Mouse (Mus musculus): ENCODE data around the gene 6030468B19Rik. TPM values are rescaled to one million over a fixed set of nuclear protein-coding genes. Genes with fewer than 3 reads are reported as not detected.

6030468B19Rik gene
- total RNA-seq, 2 experiments from 2014 or later = 0.34 to 0.46 TPM

DNA sequence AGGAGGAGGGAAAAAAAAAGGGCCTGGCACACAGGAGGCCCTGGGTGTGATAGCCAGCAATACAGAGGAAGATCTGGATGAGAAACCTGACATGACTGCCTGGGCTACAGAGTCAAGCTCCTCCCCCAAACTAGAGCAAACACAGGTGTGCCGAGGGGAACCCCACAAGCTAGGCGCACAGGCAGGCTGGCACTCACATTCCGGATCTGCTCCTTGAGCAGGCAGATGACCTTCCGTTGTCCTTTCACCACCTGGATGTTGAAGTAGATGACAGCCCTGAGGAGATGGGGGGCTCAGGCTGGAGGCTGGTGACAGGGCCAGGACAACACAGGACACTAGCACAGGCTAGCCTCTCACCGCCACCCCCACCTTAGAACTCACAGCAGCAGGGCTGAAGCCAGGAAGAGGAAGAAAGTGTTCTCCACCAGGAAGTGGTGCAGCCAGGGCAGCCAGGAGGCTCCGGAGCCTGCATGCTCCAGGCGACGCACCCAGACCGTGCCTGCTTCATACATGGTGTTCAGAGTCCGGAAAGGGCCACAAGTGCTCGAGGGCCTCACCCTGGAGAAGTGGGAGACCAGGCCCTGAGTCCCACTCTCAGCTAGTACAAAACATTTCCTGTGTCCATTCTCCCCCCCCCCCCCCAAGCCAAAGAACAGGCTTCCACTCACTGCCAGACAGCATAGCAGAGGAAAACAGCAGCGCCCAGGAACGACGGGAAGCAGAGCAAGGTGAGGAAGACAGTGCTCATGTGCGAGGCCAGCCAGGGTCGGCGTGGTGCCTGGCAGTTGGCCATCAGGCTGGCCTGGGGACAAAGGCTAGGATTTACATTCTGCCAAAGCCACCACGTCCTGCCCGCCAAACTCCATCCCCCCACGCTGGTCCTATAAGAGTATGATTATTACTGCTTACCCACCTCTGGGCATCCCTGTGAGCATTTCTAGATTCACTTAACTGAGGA is 28.5 kb upstream of the 6030468B19Rik start:
- no peak for TF ChIP-seq CTCF (conservative IDR thresholded peaks at IDR 0.05)
- Histone ChIP-seq H3K4me3 (no peak overlapping the region), H3K27ac (no peak overlapping the region)
- no peak for DNase-seq (ENCODE audit: low spot score in 2 of 2)

DNA sequence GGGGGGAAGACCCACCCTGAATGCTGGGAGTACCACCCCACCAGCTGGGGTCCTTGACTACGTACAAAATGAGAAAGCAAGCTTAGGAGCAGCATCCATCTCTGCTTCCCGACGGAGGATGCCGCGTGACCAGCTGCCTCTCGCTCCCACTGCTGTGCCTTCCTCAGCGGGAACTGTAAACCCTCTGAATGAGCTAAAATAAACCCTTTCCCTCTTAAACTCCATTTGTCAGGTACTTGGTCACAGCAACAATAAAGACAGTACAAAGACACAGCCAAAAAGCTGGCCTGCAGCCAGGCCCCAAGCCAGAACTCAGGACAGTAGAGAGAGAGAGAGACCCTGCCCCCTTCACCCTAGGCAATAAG is 27.8 kb upstream of the 6030468B19Rik start:
- no peak for DNase-seq (ENCODE audit: low spot score in 2 of 2)
- TF ChIP-seq CTCF (conservative IDR thresholded peaks at IDR 0.05) = no peak
- no peak overlapping the region for H3K27ac ChIP-seq
- H3K4me3 ChIP-seq = no peak overlapping the region

DNA sequence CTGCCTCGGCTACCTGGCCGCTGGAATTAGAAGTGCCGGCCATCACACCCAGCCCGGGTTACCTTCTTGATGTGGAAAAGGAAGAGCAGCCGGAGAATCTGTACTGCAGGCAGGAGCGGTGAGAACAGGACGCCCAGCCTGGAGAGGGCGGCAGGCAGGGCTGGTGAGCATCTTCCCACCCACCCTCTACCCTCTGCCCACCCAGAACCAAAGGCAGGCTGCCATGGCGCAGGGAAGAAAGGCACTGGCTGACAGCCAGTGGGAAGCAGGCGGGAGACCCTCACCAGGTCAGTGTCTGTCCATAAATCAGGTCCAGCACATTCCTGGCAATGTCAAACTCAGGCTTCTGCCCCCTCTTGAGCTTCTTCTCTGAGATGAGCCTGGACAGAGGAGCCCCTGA is 27.1 kb upstream of the 6030468B19Rik start:
- Histone ChIP-seq H3K4me3 (no peak overlapping the region), H3K27ac (no peak overlapping the region)
- TF ChIP-seq CTCF (conservative IDR thresholded peaks at IDR 0.05) = no peak
- DNase-seq (ENCODE audit: low spot score in 2 of 2) = no peak

DNA sequence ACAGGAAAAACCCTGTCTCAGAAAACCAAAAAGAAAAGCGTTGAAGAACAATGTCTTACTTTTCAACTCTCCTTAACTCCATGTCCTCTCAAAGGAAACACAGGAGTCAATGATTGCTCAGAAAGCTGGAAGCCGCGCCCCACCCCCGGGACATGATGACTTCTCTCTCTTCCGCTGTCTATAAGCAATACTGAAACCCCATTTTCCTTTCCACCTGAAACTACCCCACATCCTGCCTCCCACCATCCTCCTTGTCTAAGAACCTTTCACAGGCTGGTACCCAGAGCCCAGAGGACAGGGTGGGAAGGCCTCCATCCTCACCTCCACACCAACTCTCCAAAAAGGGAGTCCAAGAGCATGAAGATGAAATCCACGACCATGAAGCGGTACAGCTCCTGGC is 25.1 kb upstream of the 6030468B19Rik start:
- Histone ChIP-seq H3K27ac (no peak overlapping the region), H3K4me3 (no peak overlapping the region)
- TF ChIP-seq CTCF (conservative IDR thresholded peaks at IDR 0.05) = no peak
- no peak for DNase-seq (ENCODE audit: low spot score in 2 of 2)

DNA sequence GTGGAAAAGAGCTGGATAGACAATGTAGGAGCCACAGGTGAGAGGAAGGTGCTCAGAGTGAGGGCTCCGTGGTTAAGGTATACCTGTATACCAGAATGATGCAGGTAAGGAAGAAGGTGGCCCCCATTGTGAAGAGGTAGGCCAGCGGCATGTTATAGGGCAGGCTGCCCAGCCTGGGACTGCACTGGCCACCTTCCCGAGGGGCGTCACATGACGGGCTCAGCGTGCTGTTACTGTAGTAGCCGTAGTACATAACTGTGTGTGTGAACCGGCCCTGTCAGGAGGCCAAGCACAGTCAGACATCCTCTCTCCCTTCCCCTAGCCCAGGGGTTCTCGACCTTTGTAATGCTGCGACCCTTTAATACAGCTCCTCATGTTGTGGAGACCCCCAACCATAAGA is 22.5 kb upstream of the 6030468B19Rik start:
- no peak for TF ChIP-seq CTCF (conservative IDR thresholded peaks at IDR 0.05)

DNA sequence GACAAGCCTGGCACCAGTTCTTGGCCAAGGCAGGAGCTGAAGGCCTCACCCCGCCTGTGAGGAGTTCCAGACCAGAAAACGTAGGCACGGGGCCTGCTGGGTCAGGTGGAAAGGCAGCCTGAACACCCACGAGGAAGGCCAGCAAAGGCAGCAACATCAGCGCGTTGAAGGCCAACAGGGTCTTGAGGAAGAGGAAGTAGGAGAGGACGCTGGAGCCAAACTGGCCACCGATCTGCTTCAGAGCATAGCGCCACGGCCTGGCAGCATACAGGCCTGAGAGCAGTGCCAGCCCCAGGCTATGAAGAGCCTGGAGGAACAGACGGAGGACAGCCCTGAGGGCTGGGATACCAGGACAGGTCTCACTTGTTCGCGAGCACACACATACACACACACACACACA is 21.9 kb upstream of the 6030468B19Rik start:
- TF ChIP-seq CTCF (conservative IDR thresholded peaks at IDR 0.05) = 0 out of 2 replicates have a peak, but pooled peaks have one; percentile 6
- no peak overlapping the region for H3K4me3 ChIP-seq
- H3K27ac ChIP-seq = no peak overlapping the region
- DNase-seq (ENCODE audit: low spot score in 2 of 2) = no peak

More for the DNA sequence above, 22.5 kb upstream of the 6030468B19Rik start:
- no peak overlapping the region for H3K4me3 ChIP-seq
- H3K27ac ChIP-seq = no peak overlapping the region
- no peak for DNase-seq (ENCODE audit: low spot score in 2 of 2)

DNA sequence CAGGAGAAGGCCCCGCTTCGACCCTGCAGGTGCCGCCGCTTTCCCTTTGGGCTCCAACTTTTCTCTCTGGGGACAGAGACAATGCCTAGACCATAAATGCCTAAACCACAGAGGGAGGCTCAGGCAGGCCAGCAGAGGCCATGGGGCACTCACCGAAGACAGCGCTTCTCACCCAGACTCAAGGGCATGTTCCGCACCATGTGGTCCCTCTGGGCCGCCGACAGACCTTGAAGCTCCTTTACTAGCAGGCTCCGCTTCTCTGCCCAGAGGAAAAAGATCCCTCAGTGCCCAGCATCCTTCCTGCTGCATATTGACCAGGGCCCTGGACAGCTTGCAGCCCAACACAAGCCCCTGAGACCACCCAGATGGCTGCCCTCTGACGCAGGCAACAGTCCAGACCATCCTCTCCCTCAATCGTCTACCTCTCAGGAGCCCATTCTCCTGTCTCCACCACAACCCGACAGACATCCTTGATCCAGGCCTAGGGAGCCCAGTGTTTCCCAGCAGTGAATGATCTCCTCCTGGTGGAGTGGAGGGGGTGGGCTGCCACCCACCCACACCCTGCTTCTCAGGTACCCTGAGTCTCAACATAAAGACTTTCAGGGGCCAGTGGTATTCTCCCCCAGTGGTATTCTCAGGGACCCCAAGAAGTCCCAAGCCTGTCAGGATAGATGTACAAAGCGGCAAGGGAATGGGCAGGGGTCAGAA is 21.2 kb upstream of the 6030468B19Rik start:
- DNase-seq (ENCODE audit: low spot score in 2 of 2) = no peak
- no peak overlapping the region for H3K27ac ChIP-seq
- no peak for TF ChIP-seq CTCF (conservative IDR thresholded peaks at IDR 0.05)
- no peak overlapping the region for H3K4me3 ChIP-seq

DNA sequence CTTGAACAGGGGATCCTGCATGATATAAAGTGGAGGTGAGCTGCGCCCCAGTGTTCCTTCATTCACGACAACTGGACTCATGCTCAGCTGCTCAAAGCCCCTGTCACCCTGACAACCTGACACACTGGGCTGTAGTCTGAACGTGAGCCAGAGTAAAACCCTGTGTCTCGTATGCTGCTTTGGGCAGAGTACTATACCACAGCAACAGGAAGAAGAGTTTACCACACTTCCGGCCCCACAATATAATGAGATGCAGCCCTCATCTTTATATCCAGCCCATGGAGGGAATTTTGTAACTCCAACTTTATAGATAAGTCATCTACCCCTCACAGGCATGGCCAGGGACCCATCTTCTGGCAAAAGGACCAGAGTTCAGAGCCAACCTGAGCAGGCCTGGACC is 20.3 kb upstream of the 6030468B19Rik start:
- H3K4me3 ChIP-seq = no peak overlapping the region
- H3K27ac ChIP-seq = no peak overlapping the region
- TF ChIP-seq CTCF (conservative IDR thresholded peaks at IDR 0.05) = no peak
- DNase-seq (ENCODE audit: low spot score in 2 of 2) = no peak

DNA sequence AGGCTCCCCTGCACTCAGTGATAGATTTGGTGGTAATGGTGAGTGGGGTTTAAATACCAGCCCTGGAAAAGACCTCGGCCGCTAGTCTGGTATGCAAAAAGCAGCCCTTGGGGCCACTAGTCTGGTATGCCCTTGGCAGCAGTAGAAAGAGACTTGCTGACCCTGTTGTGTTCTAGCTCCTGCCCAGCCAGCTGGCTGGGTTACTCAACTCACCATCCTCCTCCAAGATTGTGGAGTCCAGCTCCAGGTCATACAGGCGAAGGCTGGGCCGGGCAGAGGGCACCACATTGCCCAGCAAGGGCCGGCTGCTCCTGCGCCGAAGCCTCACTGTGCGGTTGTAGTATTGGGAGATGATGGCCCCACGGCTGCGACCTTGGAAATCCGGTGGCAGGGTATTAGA is 19.4 kb upstream of the 6030468B19Rik start:
- Histone ChIP-seq H3K4me3 (no peak overlapping the region), H3K27ac (no peak overlapping the region; the same call in 1 of the 2 replicates)
- no peak for TF ChIP-seq CTCF (conservative IDR thresholded peaks at IDR 0.05)
- DNase-seq (ENCODE audit: low spot score in 2 of 2) = no peak

DNA sequence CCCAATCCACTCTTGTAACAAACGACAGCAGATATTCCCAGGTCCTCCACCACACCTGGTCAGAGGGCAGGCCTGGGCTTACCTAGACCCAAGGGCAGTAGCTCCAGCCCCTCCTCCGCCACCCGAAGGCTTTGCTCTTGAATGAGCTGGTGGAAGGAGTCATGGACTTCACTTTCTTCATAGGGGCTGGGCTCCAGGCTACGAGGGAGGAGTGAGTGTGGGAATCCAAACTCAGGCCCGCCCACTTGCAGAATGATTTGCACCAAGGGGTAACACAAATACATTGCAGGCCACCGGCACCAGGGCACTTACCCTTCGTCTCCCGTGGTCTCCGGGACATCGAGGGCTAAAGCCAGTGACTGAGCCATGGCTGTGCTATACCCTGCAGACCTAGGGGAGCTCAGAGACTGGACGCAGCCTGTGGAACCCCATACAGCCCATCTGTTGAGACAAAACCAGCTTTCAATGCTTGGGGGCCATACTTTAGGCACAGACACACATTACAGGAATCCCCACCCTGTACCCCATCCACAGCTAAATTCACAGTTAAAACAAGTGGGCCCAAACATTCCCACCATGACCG is 18.5 kb upstream of the 6030468B19Rik start:
- DNase-seq (ENCODE audit: low spot score in 2 of 2) = no peak
- Histone ChIP-seq H3K4me3 (peak overlapping the region; percentile 50), H3K27ac (peak overlapping the region; percentile 89)
- no peak for TF ChIP-seq CTCF (conservative IDR thresholded peaks at IDR 0.05)

DNA sequence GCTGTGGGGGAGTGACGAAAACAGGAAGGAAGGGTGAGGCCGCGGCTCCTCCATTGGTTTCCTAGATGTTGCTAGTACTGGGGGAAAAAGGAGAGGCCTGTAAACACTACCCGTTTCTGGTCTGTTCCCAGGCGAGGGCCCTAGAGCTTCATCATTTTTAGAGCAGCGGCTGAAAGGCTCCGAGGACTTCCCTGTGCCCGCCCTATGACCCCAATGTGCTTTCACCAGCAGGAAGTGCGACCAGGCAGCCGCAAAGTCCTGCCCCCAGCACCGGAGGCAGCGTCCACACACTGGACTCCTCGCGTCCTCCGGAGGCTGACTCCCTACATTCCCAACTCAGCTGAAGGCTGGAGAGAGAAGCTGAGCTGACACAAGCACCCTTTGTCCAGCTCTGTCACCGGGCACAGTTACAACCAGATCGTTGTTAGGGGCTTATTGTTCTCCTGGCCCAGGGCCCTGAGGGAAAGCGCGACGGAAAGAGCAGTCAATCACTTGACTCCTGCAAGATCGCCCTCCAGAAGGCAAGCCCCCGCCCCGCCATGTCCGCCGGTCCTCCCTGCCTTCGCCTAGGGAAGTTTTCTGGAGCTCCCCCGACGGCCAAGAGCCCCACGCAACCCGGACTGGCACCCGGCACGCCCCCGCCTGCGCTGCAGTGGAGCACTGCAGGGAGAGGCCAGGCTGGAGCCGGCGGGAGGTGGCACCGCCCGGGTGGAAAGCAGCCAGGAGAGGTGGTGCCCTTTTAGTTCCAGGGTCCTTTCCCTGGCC is 17.8 kb upstream of the 6030468B19Rik start:
- peak overlapping the region; percentile 50 for H3K4me3 ChIP-seq
- DNase-seq (ENCODE audit: low spot score in 2 of 2) = no peak
- H3K27ac ChIP-seq = peak overlapping the region; percentile 89
- TF ChIP-seq CTCF (conservative IDR thresholded peaks at IDR 0.05) = no peak

DNA sequence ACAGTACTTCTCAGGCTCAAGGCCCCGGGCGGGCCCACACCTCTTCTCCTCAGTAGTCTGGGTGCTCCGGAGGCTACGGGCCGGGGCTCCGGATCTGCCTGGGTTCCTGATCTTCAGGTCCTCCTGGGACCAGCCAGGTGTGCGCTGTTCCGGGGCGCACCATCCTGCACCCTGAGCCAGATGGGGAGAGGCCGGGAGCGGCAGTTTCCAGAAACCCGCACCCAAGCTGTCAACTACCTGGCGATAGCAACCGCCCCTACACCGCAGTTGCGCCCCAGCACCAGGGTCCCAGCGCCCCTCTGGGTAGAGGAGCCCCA is 17.3 kb upstream of the 6030468B19Rik start:
- H3K4me3 ChIP-seq = peak overlapping the region; percentile 50
- no peak for DNase-seq (ENCODE audit: low spot score in 2 of 2)
- no peak for TF ChIP-seq CTCF (conservative IDR thresholded peaks at IDR 0.05)
- peak overlapping the region; percentile 89 for H3K27ac ChIP-seq
